Mouse (Mus musculus): Measurements from ENCODE around the gene Mynn. TPM values are rescaled to one million over a fixed set of nuclear protein-coding genes. Genes with fewer than 3 reads are reported as not detected.

The Mynn gene
- polyA plus RNA-seq, 1 experiment = 26.1 TPM

DNA sequence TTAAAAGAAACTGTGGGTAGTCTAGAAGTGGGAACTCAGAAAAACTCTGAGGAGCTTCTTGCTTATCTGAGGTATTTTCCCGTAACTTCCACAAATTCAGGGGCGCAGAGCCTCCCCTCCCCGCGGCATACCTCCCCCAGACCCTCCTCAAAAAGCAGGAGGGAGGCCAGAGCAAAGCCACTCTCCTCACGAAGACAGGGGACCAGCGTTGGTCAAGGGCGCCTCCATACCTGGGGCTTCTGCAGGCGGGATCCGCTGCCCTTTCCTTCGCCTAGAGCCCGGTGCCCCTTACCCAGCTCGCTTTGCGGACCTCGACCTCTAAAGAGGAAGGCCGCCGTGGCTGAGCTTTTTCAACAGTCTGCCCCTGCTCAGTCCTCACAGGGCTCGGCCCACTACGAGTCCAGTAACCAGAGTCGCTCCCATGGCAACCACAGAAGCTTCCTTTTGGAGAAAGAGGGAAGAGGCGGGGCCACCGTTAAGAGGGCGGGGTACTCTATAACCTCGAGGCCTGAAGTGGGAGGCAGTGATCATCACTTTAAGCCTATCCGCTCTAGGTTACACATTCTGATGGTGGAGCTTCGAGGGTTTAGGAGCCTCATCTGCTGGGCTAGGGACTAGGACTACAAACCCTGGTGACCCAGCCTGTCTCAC, 45.7 kb downstream of the Mynn start, which contains the start of gene Lrrc34:
Lrrc34 (minus strand) TSS at position 430 of the 651 bp plus-strand sequence.
- Histone ChIP-seq H3K4me3 (ENCODE audit: low read depth, low read length) (peak within 1 kb of the TSS; percentile 92), H3K27me3 (ENCODE audit: control insufficient read depth, insufficient read depth, low read length, poor library complexity, severe bottlenecking) (no peaks in the 10 kb centered on the region), H3K9me3 (replicated peaks; ENCODE audit: control insufficient read depth, insufficient read depth, low read length, poor library complexity, severe bottlenecking) (no peaks in the 10 kb centered on the region), H3K9ac (ENCODE audit: low read depth, poor library complexity, severe bottlenecking) (peak within 1 kb of the TSS; percentile 84), H3K36me3 (ENCODE audit: control insufficient read depth, insufficient read depth, low read length, poor library complexity, severe bottlenecking) (peaks cover 15% of the 10 kb centered on the region), H3K4me1 (ENCODE audit: control insufficient read depth, insufficient read depth, low read length) (peaks cover 3% of the 10 kb centered on the region), H3K27ac (ENCODE audit: insufficient read depth, low read length) (peak within 1 kb of the TSS; percentile 95)
- 0 out of 2 replicates have a peak, but pooled peaks have one; percentile 5 for TF ChIP-seq EP300 (IDR thresholded peaks at IDR 0.05; ENCODE audit: insufficient read depth, low read depth, low read length)
- no peak for TF ChIP-seq CTCF (IDR thresholded peaks at IDR 0.05; ENCODE audit: low read depth, low read length)
- peak; percentile 4 for TF ChIP-seq POLR2A (IDR thresholded peaks at IDR 0.05; ENCODE audit: insufficient read depth, low read length)

DNA sequence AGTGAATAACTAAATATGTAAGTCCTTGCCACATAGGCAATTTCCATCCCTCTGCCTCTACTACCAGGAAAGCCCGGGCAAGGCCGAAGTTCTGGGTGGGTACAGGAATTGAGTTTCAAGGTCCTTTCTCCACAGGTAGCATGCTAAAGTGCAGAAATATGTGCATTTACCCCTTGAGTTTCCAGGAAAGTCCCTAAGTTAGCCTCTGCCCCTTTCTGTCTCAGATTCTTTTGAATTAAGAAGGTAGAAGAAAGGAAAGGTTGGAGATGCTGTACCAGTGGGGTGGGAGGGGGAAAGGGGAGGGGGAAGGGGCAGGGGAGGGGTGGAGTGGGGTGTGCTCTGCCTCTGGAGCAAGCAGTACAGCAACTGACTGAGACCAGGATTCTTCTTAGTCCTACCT, 46.6 kb downstream of the Mynn start:
- peaks cover 9% of the 10 kb centered on the region for H3K36me3 ChIP-seq (ENCODE audit: control insufficient read depth, insufficient read depth, low read length, poor library complexity, severe bottlenecking)
- H3K9ac ChIP-seq (ENCODE audit: low read depth, poor library complexity, severe bottlenecking) = peak overlapping the region; percentile 51; the same call in 1 of the 2 replicates
- TF ChIP-seq CTCF (IDR thresholded peaks at IDR 0.05; ENCODE audit: low read depth, low read length) (no peak), EP300 (IDR thresholded peaks at IDR 0.05; ENCODE audit: insufficient read depth, low read depth, low read length) (no peak), POLR2A (IDR thresholded peaks at IDR 0.05; ENCODE audit: insufficient read depth, low read length) (no peak)
- no peaks in the 10 kb centered on the region for H3K9me3 ChIP-seq (replicated peaks; ENCODE audit: control insufficient read depth, insufficient read depth, low read length, poor library complexity, severe bottlenecking)
- H3K4me1 ChIP-seq (ENCODE audit: control insufficient read depth, insufficient read depth, low read length) = peaks cover 3% of the 10 kb centered on the region
- peak overlapping the region; percentile 67 for H3K4me3 ChIP-seq (ENCODE audit: low read depth, low read length)
- H3K27me3 ChIP-seq (ENCODE audit: control insufficient read depth, insufficient read depth, low read length, poor library complexity, severe bottlenecking) = no peaks in the 10 kb centered on the region
- H3K27ac ChIP-seq (ENCODE audit: insufficient read depth, low read length) = peak overlapping the region; percentile 93

DNA sequence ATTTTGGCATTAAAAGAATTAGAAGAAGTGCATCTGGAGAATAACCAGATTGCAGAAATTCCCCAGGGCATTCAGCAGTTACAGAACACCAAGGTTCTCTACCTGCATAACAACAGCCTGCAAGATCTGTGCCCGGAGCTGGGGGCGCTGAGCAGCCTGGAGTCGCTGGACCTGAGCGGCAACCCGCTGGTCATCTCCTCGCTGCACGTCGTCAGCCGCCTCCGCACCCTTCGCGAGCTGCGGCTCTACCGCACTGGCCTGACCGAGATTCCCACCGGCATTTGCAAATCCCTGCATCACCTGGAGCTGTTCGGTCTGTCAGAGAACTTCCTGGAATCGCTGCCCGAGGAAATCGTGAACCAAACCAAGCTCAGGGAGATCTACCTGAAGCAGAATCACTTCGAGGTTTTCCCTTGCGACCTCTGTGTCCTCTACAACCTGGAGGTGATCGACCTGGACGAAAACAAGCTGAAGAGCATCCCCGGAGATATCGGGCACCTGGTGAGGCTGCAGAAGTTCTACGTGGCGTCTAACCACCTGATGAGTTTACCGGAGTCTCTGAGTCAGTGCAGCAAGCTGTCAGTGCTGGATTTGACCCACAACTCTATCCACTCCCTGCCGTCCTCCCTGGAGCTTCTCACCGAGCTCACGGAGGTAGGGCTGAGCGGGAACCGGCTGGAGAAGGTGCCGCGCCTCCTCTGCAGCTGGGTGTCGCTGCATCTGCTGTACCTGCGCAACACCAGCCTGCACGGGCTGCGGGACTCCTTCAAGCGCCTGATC, 48.4 kb downstream of the Mynn start:
- H3K9me3 ChIP-seq (replicated peaks; ENCODE audit: control insufficient read depth, insufficient read depth, low read length, poor library complexity, severe bottlenecking) = no peaks in the 10 kb centered on the region
- TF ChIP-seq POLR2A (IDR thresholded peaks at IDR 0.05; ENCODE audit: insufficient read depth, low read length) (no peak), EP300 (IDR thresholded peaks at IDR 0.05; ENCODE audit: insufficient read depth, low read depth, low read length) (0 out of 2 replicates have a peak, but pooled peaks have one; percentile 43), CTCF (IDR thresholded peaks at IDR 0.05; ENCODE audit: low read depth, low read length) (peak; percentile 57)
- no peaks in the 10 kb centered on the region for H3K27me3 ChIP-seq (ENCODE audit: control insufficient read depth, insufficient read depth, low read length, poor library complexity, severe bottlenecking)

DNA sequence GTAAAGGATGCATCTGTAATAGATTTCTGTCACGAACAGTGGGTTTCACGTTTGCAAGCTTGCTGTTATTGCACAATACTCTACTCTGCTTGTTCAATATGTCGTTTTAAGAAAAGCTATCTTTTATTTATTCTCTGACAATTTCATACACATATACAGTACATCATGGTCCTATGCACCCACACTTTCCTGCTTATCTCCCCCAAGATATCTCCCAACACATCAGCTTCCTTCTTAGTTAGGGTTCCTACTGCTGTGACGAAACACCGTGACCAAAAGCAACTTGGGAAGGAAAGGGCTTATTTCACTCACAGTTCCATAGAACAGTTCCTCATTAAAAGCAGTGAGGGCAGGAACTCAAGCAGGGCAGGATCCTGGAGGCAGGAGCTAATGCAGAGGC, 54.1 kb downstream of the Mynn start:
- TF ChIP-seq EP300 (IDR thresholded peaks at IDR 0.05; ENCODE audit: insufficient read depth, low read depth, low read length) (no peak), CTCF (IDR thresholded peaks at IDR 0.05; ENCODE audit: low read depth, low read length) (no peak), POLR2A (IDR thresholded peaks at IDR 0.05; ENCODE audit: insufficient read depth, low read length) (no peak)
- H3K27me3 ChIP-seq (ENCODE audit: control insufficient read depth, insufficient read depth, low read length, poor library complexity, severe bottlenecking) = no peaks in the 10 kb centered on the region
- no peak overlapping the region for H3K4me3 ChIP-seq (ENCODE audit: low read depth, low read length)
- H3K36me3 ChIP-seq (ENCODE audit: control insufficient read depth, insufficient read depth, low read length, poor library complexity, severe bottlenecking) = no peaks in the 10 kb centered on the region
- H3K9ac ChIP-seq (ENCODE audit: low read depth, poor library complexity, severe bottlenecking) = no peak overlapping the region
- no peaks in the 10 kb centered on the region for H3K9me3 ChIP-seq (replicated peaks; ENCODE audit: control insufficient read depth, insufficient read depth, low read length, poor library complexity, severe bottlenecking)
- H3K27ac ChIP-seq (ENCODE audit: insufficient read depth, low read length) = no peak overlapping the region
- peaks cover 6% of the 10 kb centered on the region for H3K4me1 ChIP-seq (ENCODE audit: control insufficient read depth, insufficient read depth, low read length)

More for the DNA sequence above, 48.4 kb downstream of the Mynn start:
- no peaks in the 10 kb centered on the region for H3K36me3 ChIP-seq (ENCODE audit: control insufficient read depth, insufficient read depth, low read length, poor library complexity, severe bottlenecking)
- no peak overlapping the region for H3K27ac ChIP-seq (ENCODE audit: insufficient read depth, low read length)
- peaks cover 3% of the 10 kb centered on the region for H3K4me1 ChIP-seq (ENCODE audit: control insufficient read depth, insufficient read depth, low read length)
- H3K4me3 ChIP-seq (ENCODE audit: low read depth, low read length) = peak overlapping the region; percentile 58
- H3K9ac ChIP-seq (ENCODE audit: low read depth, poor library complexity, severe bottlenecking) = no peak overlapping the region; the same call in none of the 2 replicates

DNA sequence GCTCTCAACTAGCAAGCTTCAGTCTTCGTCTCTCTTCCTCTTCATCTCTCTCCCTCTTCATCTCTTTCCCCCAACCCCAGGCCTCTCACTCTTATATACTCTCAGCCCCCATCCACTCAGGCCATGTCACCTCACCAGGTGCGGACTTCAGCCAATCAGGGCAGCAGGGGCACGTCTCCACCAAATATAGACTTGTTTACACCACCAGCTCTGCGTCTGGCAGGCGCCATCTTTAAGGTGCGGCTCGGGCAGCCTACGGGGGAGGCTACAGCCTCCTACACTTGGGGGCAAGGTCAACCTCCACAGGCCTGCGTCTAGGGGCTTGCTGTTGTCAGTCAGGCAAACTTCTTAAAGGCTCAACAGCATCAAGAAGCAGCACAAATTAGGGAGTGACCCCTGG, 56.6 kb downstream of the Mynn start:
- no peaks in the 10 kb centered on the region for H3K9me3 ChIP-seq (replicated peaks; ENCODE audit: control insufficient read depth, insufficient read depth, low read length, poor library complexity, severe bottlenecking)
- no peak overlapping the region for H3K9ac ChIP-seq (ENCODE audit: low read depth, poor library complexity, severe bottlenecking)
- no peak overlapping the region for H3K27ac ChIP-seq (ENCODE audit: insufficient read depth, low read length)
- no peak for TF ChIP-seq EP300 (IDR thresholded peaks at IDR 0.05; ENCODE audit: insufficient read depth, low read depth, low read length)
- no peak for TF ChIP-seq POLR2A (IDR thresholded peaks at IDR 0.05; ENCODE audit: insufficient read depth, low read length)
- no peak for TF ChIP-seq CTCF (IDR thresholded peaks at IDR 0.05; ENCODE audit: low read depth, low read length)
- peaks cover 6% of the 10 kb centered on the region for H3K4me1 ChIP-seq (ENCODE audit: control insufficient read depth, insufficient read depth, low read length)
- no peaks in the 10 kb centered on the region for H3K36me3 ChIP-seq (ENCODE audit: control insufficient read depth, insufficient read depth, low read length, poor library complexity, severe bottlenecking)
- no peaks in the 10 kb centered on the region for H3K27me3 ChIP-seq (ENCODE audit: control insufficient read depth, insufficient read depth, low read length, poor library complexity, severe bottlenecking)
- no peak overlapping the region for H3K4me3 ChIP-seq (ENCODE audit: low read depth, low read length)

Other genes with a start within 250 kb of the Mynn start
- 0.14 and 0.24 TPM in 2 replicates for gene Mecom, start 54.1 kb upstream of the Mynn start, polyA plus RNA-seq (2011; ENCODE audit: insufficient read depth, insufficient read length, low read depth, missing spikeins)
- not detected in 2 replicates for gene Actrt3, start 2.1 kb upstream of the Mynn start, polyA plus RNA-seq (2011; ENCODE audit: insufficient read depth, insufficient read length, low read depth, missing spikeins)
- gene Lrriq4, start 42.4 kb downstream of the Mynn start, polyA plus RNA-seq (2011; ENCODE audit: insufficient read depth, insufficient read length, low read depth, missing spikeins) = 2.4 and 3.3 TPM in 2 replicates
- gene Lrrc34, start 45.8 kb downstream of the Mynn start, polyA plus RNA-seq (2011; ENCODE audit: insufficient read depth, insufficient read length, low read depth, missing spikeins) = 31.1 and 36.1 TPM in 2 replicates
- gene Lrrc31, start 97.8 kb downstream of the Mynn start, polyA plus RNA-seq (2011; ENCODE audit: insufficient read depth, insufficient read length, low read depth, missing spikeins) = 16.8 and 19.9 TPM in 2 replicates
- not detected in 2 replicates for gene Samd7, start 144.2 kb downstream of the Mynn start, polyA plus RNA-seq (2011; ENCODE audit: insufficient read depth, insufficient read length, low read depth, missing spikeins)
- gene Sec62, start 190.8 kb downstream of the Mynn start, polyA plus RNA-seq (2011; ENCODE audit: insufficient read depth, insufficient read length, low read depth, missing spikeins) = 63.5 and 65.0 TPM in 2 replicates

Measured in ES-Bruce4 (cell line).